Mouse (Mus musculus): Measurements from ENCODE around the gene Asic3. TPM values are rescaled to one million over a fixed set of nuclear protein-coding genes. Genes with fewer than 3 reads are reported as not detected.

The Asic3 gene
- polyA plus RNA-seq, 1 experiment from 2014 or later = 2.4 TPM

GRCm38 (mm10) chr5:24424861-24425411, 11.7 kb downstream of the Asic3 start:
- peak; percentile 19; the same call in 1 of the 2 replicates for ATAC-seq (ENCODE audit: low FRiP score)
- WGBS = under 1% methylated on average over 58 of the region's 60 CpGs
- H3K4me1 ChIP-seq = peaks cover 60% of the 10 kb centered on the region

GRCm38 (mm10) chr5:24425421-24426036, 12.3 kb downstream of the Asic3 start:
- Histone ChIP-seq H3K4me2 (peak overlapping the region; percentile 91), H3K4me3 (replicated peaks) (peak overlapping the region; percentile 60), H3K27me3 (replicated peaks) (peaks cover 10% of the 10 kb centered on the region), H3K27ac (replicated peaks) (peak overlapping the region; percentile 94), H3K9me3 (replicated peaks) (no peaks in the 10 kb centered on the region), H3K4me1 (peaks cover 60% of the 10 kb centered on the region), H3K9ac (replicated peaks) (peak overlapping the region; percentile 49), H3K36me3 (peaks cover 12% of the 10 kb centered on the region)
- no peak for ATAC-seq (ENCODE audit: low FRiP score)
- 0% methylated on average over 27 of the region's 30 CpGs for WGBS

More at GRCm38 (mm10) chr5:24424861-24425411, 11.7 kb downstream of the Asic3 start:
- peak overlapping the region; percentile 49 for H3K9ac ChIP-seq (replicated peaks)
- H3K4me2 ChIP-seq = peak overlapping the region; percentile 91
- H3K27me3 ChIP-seq (replicated peaks) = peaks cover 10% of the 10 kb centered on the region
- peaks cover 10% of the 10 kb centered on the region for H3K36me3 ChIP-seq
- H3K27ac ChIP-seq (replicated peaks) = peak overlapping the region; percentile 94
- peak overlapping the region; percentile 60 for H3K4me3 ChIP-seq (replicated peaks)
- H3K9me3 ChIP-seq (replicated peaks) = no peaks in the 10 kb centered on the region

- Histone ChIP-seq H3K9me3 (replicated peaks) (no peaks in the 10 kb centered on the region), H3K4me2 (peak overlapping the region; percentile 91), H3K27me3 (replicated peaks) (peaks cover 10% of the 10 kb centered on the region), H3K36me3 (peaks cover 13% of the 10 kb centered on the region), H3K9ac (replicated peaks) (peak overlapping the region; percentile 49), H3K4me1 (peaks cover 60% of the 10 kb centered on the region), H3K4me3 (replicated peaks) (peak overlapping the region; percentile 60), H3K27ac (replicated peaks) (no peak overlapping the region)
- ATAC-seq (ENCODE audit: low FRiP score) = no peak
- WGBS = 1% methylated on average over 10 of the region's 10 CpGs
These were observed 12.8 kb downstream of the Asic3 start for GRCm38 (mm10) chr5:24426037-24426432.

GRCm38 (mm10) chr5:24426556-24427284, 13.5 kb downstream of the Asic3 start:
- H3K9me3 ChIP-seq (replicated peaks) = no peaks in the 10 kb centered on the region
- peak overlapping the region; percentile 60 for H3K4me3 ChIP-seq (replicated peaks)
- peak overlapping the region; percentile 91 for H3K4me2 ChIP-seq
- peaks cover 57% of the 10 kb centered on the region for H3K4me1 ChIP-seq
- H3K36me3 ChIP-seq = peaks cover 13% of the 10 kb centered on the region
- WGBS = 11% methylated on average over 9 of the region's 9 CpGs
- no peak for ATAC-seq (ENCODE audit: low FRiP score)
- peaks cover 10% of the 10 kb centered on the region for H3K27me3 ChIP-seq (replicated peaks)
- 0 out of 2 replicates have a peak overlapping the region, but pooled peaks have one; percentile 49 for H3K9ac ChIP-seq (replicated peaks)
- H3K27ac ChIP-seq (replicated peaks) = no peak overlapping the region

GRCm38 (mm10) chr5:24427285-24427633, 14.1 kb downstream of the Asic3 start:
- H3K4me2 ChIP-seq = peak overlapping the region; percentile 91
- peaks cover 53% of the 10 kb centered on the region for H3K4me1 ChIP-seq
- no peak overlapping the region for H3K4me3 ChIP-seq (replicated peaks)

GRCm38 (mm10) chr5:24427981-24428402, 14.8 kb downstream of the Asic3 start:
- no peak overlapping the region for H3K4me3 ChIP-seq (replicated peaks)
- WGBS = 11% methylated on average over 14 of the region's 15 CpGs
- H3K27me3 ChIP-seq (replicated peaks) = peaks cover 10% of the 10 kb centered on the region
- H3K4me2 ChIP-seq = peak overlapping the region; percentile 91
- H3K9ac ChIP-seq (replicated peaks) = 0 out of 2 replicates have a peak overlapping the region, but pooled peaks have one; percentile 10
- peaks cover 25% of the 10 kb centered on the region for H3K36me3 ChIP-seq
- ATAC-seq (ENCODE audit: low FRiP score) = no peak
- peaks cover 45% of the 10 kb centered on the region for H3K4me1 ChIP-seq
- no peak overlapping the region for H3K27ac ChIP-seq (replicated peaks)
- no peaks in the 10 kb centered on the region for H3K9me3 ChIP-seq (replicated peaks)

More at GRCm38 (mm10) chr5:24427285-24427633, 14.1 kb downstream of the Asic3 start:
- H3K9ac ChIP-seq (replicated peaks) = no peak overlapping the region
- peaks cover 18% of the 10 kb centered on the region for H3K36me3 ChIP-seq
- H3K9me3 ChIP-seq (replicated peaks) = no peaks in the 10 kb centered on the region
- no peak overlapping the region for H3K27ac ChIP-seq (replicated peaks)
- WGBS = 21% methylated on average over 12 of the region's 12 CpGs
- no peak for ATAC-seq (ENCODE audit: low FRiP score)
- peaks cover 10% of the 10 kb centered on the region for H3K27me3 ChIP-seq (replicated peaks)

GRCm38 (mm10) chr5:24428596-24428995, 15.4 kb downstream of the Asic3 start:
- peaks cover 44% of the 10 kb centered on the region for H3K4me1 ChIP-seq
- no peak overlapping the region for H3K4me3 ChIP-seq (replicated peaks)
- peaks cover 10% of the 10 kb centered on the region for H3K27me3 ChIP-seq (replicated peaks)
- 11% methylated on average over 9 of the region's 9 CpGs for WGBS
- peak overlapping the region; percentile 91; the same call in 1 of the 2 replicates for H3K4me2 ChIP-seq
- 0 out of 2 replicates have a peak overlapping the region, but pooled peaks have one; percentile 10 for H3K9ac ChIP-seq (replicated peaks)
- ATAC-seq (ENCODE audit: low FRiP score) = no peak
- H3K36me3 ChIP-seq = peaks cover 30% of the 10 kb centered on the region
- H3K27ac ChIP-seq (replicated peaks) = no peak overlapping the region
- no peaks in the 10 kb centered on the region for H3K9me3 ChIP-seq (replicated peaks)

- Histone ChIP-seq H3K36me3 (peaks cover 42% of the 10 kb centered on the region), H3K4me3 (replicated peaks) (no peak overlapping the region), H3K27ac (replicated peaks) (no peak overlapping the region), H3K9me3 (replicated peaks) (no peaks in the 10 kb centered on the region), H3K4me2 (no peak overlapping the region), H3K4me1 (no peaks in the 10 kb centered on the region), H3K9ac (replicated peaks) (no peak overlapping the region), H3K27me3 (replicated peaks) (no peaks in the 10 kb centered on the region)
- WGBS = 92% methylated on average over 8 of the region's 8 CpGs
- no peak for ATAC-seq (ENCODE audit: low FRiP score)
These were observed 20.8 kb downstream of the Asic3 start for GRCm38 (mm10) chr5:24433993-24434392.

- Histone ChIP-seq H3K27ac (replicated peaks) (no peak overlapping the region), H3K27me3 (replicated peaks) (no peaks in the 10 kb centered on the region), H3K9me3 (replicated peaks) (no peaks in the 10 kb centered on the region), H3K9ac (replicated peaks) (no peak overlapping the region), H3K36me3 (peaks cover 40% of the 10 kb centered on the region), H3K4me2 (no peak overlapping the region), H3K4me3 (replicated peaks) (no peak overlapping the region), H3K4me1 (peaks cover 21% of the 10 kb centered on the region)
- 96% methylated on average over 8 of the region's 8 CpGs for WGBS
- ATAC-seq (ENCODE audit: low FRiP score) = no peak
These were observed 28.0 kb downstream of the Asic3 start for GRCm38 (mm10) chr5:24441187-24441586.

- no peak overlapping the region for H3K9ac ChIP-seq (replicated peaks)
- peaks cover 28% of the 10 kb centered on the region for H3K4me1 ChIP-seq
- H3K36me3 ChIP-seq = peaks cover 40% of the 10 kb centered on the region
- no peak overlapping the region for H3K4me2 ChIP-seq
- no peaks in the 10 kb centered on the region for H3K27me3 ChIP-seq (replicated peaks)
- no peaks in the 10 kb centered on the region for H3K9me3 ChIP-seq (replicated peaks)
- no peak overlapping the region for H3K4me3 ChIP-seq (replicated peaks)
- no peak overlapping the region for H3K27ac ChIP-seq (replicated peaks)
- WGBS = 86% methylated on average over 9 of the region's 9 CpGs
- no peak for ATAC-seq (ENCODE audit: low FRiP score)
These were observed 28.8 kb downstream of the Asic3 start for GRCm38 (mm10) chr5:24442029-24442428.

GRCm38 (mm10) chr5:24443204-24443603, 30.0 kb downstream of the Asic3 start:
- Histone ChIP-seq H3K27ac (replicated peaks) (no peak overlapping the region), H3K9me3 (replicated peaks) (no peaks in the 10 kb centered on the region), H3K4me2 (no peak overlapping the region), H3K4me3 (replicated peaks) (no peak overlapping the region), H3K4me1 (peaks cover 39% of the 10 kb centered on the region), H3K36me3 (peaks cover 40% of the 10 kb centered on the region), H3K9ac (replicated peaks) (no peak overlapping the region), H3K27me3 (replicated peaks) (no peaks in the 10 kb centered on the region)
- ATAC-seq (ENCODE audit: low FRiP score) = no peak
- WGBS = 92% methylated on average over 7 of the region's 7 CpGs
